Mouse (Mus musculus): ENCODE measurements at regions not wholly inside any gene's neighbourhood (a gene's known extent, or its start where the extent isn't known, plus 50 kb on each side); places are given as distances from the start of the nearest gene placed in this dataset.

DNA sequence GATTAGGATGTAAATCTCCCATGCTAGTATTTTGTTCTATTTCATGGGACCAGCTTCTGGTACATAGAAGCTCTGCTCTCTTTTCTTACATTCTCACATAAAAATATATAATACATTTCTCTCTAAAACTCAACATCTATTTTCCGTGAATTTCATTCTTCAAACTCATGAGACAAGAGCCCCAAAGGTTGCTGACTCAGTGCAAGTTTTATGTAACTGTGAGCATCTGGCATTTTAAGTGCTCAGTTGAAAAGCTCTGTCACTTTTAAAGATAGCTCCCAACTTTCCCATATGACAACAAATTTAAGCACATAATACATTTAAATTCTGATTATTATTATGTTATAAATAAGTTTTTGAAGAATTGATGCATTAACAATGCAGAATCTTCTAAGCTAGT lies 268.5 kb downstream of the AW209491 start:
- intact Hi-C loops (cut with DNase I): no loop called here

DNA sequence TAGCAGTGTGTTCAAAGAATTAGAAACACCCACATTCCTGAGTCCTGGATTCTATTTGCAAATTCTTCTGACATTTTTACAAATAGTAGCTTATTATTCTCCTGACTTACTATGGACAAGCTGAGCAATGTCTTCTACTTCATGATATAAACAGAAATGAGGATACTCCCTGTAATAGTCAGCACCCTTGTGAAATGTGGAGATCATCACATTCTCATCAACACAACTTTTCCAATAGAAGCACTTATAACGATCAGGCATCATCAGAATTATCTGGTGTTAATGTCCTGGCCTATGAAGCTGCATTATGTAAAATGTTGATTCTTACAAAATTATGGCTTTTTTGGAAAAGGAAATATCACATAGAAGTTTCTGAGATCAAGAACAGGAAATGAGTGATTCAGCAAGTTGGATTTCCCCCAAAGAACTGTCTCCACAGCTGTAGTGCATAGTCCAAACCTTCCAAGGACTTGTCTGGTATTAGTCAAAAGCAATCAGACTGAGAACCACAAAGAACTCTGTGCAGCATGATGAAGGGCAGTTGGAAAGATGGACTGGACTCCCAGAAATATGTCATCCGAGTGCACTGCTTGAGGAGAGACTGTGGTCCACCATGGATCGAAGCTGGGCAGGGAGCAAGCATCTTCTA lies 300.3 kb downstream of the AW209491 start:
- DNase-seq: no peak
- intact Hi-C loops (cut with DNase I): no loop called here

More for the DNA sequence above, 268.5 kb downstream of the AW209491 start:
- no peak for DNase-seq

DNA sequence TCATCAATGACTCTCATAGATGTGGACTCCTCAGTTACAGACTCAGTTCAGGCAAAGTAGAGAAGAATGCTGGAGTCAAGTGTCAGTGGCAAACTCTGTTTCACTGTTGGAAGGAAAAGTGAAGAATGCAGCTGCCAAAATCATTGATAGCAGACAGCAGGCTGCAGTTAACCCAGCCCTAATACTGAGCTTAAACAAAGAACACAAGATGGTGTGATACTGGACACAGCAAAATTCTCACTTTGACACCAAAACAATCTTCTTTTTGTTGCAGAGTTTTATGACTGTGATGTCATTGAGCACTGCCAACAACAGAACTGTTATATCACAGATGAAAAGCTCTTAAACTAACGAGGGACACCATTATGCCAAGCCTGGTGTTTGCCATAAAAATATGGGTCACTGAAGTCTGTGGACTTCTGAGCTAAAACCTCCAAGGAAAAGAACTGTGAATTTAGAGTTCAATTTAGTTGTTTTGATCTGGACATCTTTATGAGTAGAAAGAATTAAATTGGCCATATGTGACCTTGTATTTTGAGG lies 336.3 kb downstream of the AW209491 start:
- no peak for DNase-seq
- intact Hi-C loops (cut with DNase I): no loop called here

DNA sequence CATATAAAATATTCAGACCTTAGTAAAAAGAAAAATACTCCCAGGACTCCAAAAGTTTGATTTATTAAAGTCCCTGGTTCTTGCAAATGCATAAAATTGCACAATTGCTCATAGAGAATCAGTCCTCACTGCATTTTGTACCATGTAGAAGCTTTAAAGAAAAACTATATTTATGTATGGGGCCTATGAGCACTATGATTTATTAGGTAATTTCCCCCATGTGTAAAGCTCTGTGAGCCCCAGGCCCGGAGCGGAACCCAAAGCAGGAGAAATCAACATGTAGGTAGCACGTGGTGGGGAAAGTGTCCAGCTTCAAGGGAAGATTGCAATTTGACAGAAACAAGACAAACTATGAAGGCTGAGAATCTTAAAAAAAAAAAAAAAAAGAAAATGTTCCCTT lies 372.7 kb downstream of the AW209491 start:
- intact Hi-C loops (cut with DNase I): no loop called here

DNA sequence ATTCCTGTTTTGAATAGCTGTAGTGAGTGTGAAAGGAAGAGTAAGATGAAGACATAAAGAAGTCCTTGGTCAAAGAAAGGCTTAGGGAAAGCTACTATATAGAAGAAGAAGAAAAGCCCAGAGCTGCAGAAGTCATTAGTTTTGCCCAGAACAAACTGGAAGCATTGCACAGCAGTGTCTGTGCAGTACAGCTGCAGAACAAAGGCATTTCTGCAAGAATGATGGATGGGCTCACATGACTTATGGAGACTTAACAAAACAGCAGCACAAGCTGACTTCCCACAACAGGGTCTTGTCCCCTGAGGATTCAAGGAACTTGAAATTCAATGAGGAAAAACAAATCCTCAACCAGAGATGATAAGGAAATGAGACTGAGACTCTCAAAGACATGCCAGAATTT lies 381.7 kb downstream of the AW209491 start:
- intact Hi-C loops (cut with DNase I): no loop called here
- DNase-seq: no peak

More for the DNA sequence above, 372.7 kb downstream of the AW209491 start:
- DNase-seq: no peak

DNA sequence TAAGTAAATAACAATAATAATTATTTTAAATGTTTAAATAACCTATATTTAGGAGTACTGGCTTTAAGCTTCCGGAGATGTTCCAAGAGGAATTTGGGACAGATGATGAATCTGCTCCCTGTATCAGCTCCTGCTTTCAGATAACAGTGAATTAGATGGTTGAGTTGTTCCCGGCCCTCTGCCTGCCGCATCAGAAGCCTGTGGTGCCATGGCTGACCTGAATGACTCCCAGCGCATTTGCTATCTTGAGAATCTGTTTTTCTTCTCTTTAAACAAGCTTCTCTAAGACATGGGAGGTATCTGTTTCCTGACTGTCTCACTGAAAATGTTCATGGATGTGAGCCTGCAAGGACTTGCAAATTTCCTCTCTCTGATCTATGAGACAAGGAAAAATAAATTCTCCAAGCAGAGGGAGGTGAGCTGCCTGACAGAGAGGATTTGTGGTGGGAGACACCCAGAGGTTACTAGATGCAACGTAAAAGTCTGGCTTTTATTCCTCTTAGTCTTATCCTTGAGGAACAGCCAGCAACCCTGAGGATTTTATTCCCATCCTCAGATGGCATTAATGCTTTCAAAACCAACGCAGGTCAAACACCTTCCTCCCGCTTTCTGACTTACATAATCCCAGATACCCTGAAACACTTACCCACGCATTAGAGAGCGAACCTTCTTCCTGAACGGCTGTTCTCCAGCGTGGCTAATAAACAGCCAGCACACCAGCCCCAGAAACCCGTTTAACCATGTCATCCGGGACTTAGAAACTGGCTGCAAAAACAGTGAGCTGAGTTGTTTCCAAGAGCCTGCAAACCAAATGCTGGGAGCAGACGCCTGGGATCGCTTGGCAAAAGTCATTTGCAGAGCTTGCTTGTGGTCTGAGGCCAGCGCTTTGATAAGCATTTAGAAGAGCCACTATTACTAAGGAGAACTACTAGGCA lies 389.1 kb downstream of the AW209491 start:
- intact Hi-C loops (cut with DNase I): no loop called here
- DNase-seq: peak; percentile 6 to 22

DNA sequence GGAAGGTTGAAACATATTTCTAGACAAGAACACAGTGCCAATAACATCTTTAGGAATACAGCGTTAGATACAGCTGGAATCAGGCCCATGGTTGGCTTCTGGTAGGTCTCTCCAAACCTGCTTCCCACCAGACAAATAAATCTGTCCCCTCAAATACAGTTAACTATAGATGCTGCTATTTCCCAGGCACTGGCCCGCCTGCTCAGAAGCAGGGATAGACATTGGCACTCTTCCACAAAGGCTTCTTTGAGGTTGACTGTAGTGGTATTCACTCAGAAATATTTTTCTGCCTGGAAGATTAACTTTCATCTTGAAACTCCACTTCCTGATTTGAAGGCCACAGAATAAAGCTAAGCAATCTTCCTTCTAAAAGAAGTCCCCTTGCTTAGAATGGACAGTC lies 396.6 kb downstream of the AW209491 start:
- no peak for DNase-seq
- intact Hi-C loops (cut with DNase I): no loop called here

DNA sequence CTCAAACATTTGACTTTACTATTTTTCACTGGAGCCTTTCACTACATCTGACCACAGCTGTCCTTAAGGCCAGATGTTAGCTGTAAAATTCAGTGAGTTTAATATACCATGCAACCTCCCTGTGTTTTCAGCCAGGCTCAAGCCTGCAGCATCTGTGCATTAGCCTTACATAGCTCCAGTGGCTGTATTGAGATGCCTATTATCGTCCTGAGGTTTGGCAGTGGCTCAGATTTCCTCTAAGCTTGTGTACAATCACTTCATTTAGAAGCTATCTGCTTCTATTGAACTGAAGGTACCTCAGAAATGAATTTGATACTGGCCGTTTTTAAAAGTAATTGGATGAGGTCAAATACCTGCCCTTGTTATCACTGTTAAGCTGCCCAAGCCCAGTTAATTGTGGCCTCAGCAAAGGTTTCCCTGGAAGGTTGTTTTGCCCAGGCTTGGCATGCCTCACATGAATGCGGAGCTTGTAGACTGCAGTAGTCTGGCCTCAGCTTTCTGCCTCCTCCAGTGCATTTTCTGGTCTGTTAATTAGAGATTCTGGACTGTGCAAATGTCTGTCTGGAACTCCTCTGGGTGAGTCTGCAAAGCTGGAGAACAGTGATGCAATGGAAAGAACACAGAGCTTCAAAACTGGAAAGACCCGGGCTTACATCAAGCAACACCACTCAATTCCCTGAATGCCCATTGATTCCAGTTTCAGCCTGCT lies 410.2 kb upstream of the Gli3 start:
- intact Hi-C loops (cut with DNase I): no loop called here
- no peak for DNase-seq

DNA sequence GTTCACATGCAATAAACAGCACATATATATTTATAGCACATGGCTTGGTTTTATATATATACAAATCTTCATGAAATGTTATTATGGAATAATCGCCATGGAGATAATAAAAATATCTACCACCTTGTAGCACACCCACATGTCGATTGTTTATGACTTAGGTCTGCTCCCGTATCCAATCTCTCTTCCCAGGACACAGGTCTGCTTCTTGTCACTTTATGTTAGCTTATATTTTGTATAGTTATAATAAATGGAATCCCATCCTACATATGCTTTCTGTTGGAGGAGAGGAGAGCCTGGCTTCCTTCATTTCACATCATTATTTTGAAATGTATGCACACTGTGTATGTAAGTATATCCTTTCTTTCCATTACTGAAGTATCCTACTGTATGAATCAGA lies 408.3 kb upstream of the Gli3 start:
- intact Hi-C loops (cut with DNase I): no loop called here
- DNase-seq: no peak

DNA sequence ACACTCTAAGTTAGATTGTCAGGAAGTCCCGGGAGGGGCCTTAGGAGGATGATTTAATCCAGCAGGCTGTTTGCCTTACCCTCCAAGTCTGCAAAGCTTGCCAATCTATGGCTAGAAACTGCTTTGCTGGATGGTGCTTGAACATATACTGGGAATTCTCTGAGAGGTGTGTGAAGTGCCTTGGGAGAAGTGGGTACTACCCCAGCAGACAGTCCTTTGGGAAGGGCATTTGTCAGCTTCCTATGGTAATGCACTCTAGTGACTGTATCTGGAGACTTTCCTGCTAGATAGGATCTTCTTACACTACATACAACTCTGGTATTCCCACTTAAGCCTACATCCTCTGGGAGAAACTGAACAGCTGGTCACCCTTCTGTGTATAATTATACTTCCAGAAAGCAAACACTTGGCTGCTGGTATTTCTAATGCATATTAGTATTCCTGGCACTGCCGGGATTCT lies 384.4 kb upstream of the Gli3 start:
- intact Hi-C loops (cut with DNase I): no loop called here
- DNase-seq: no peak

DNA sequence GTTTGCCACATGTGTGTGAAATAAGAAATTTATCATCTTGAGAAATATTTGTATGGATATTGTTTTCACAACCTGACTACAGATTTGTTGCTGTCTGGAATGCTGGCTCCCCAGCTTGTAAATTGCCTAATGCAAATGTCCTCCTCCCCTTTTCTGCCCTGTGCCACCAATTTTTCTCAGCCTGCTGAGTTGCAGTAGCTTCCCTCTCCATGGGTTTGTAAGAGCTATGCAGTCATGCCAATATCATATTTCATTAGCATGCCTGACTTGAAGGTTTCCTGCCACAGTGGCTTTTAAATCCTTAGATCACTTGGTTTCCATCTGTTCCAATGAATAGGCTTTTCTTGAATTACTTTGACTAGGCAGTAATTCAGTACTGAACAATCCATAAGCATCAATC lies 383.9 kb upstream of the Gli3 start:
- intact Hi-C loops (cut with DNase I): no loop called here
- DNase-seq: no peak

DNA sequence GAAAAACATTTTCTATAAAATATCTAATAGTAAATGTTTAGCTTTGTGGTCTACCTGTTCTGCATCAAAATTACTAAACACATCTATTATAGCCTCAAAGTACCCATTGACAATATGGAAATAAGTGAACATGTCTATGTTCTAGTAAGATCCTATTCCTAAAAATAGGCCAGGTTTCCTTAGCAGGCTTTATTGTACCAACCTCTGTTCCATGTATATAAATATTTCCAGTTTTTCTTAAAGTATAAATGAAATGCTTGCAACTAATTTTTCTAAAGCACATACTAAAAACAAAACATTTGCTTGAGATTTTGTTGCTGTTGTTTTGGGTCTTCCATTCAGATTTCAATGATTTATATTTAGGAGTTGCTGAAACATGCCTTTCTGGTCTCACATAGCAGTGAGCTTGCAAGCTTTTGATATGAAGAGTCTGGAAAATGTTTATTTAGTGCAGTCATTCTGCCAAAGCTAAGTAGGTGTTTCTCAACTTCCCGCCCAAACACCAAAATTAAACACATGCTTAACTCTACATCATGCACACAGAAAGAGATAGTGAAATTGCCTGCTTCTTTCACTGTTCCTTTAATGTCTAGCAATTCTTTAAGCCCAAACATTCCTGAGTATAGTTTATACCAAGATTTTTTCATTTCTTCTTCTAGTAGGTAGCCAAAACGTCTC lies 380.6 kb upstream of the Gli3 start:
- no peak for DNase-seq
- intact Hi-C loops (cut with DNase I): no loop called here

DNA sequence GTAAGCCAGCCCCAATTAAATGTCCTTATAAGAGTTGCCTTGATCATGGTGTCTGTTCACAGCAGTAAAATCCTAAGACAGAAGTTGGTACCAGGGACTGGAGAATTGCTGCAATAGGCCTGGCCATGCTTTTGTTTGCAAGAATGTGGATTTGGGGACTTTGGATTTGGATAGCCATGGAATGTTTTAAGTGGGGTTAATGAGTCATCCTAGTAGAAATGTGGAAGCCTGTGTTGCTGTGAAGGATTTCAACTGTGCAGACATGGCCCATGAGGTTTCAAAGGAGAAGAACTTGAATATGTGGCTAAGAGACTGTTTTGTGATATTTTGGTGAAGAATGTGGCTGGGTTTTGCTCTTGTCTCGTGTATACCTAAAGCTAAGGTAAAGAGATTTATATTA lies 368.2 kb upstream of the Gli3 start:
- intact Hi-C loops (cut with DNase I): no loop called here
- DNase-seq: no peak

DNA sequence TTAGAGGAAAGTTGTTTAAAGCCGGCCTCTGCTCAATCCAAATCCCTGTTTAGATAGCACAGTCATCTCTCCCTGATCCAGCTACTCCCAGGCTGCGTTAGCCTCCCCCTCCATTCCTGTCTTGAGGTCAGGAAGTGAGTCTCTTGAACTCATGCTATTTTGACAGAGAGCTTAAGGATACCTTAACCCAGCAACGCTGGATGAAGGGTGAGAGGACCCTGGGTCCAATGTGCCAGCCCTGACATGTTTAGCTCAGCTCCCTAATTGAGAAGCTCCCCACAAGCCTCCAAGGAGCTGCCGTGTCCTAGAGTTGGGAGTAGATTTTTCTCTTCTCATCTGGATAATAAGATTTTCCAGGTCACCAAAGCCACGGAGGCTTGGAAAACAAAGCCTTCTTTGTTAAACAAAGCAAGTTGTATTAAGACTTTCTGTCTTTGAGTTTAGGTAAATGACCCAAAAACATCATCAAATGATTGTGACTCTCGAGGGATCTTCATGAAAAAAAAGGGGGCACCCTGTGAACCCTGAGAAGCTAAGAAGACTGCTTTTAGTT lies 355.2 kb upstream of the Gli3 start:
- DNase-seq: no peak
- intact Hi-C loops (cut with DNase I): no loop called here

DNA sequence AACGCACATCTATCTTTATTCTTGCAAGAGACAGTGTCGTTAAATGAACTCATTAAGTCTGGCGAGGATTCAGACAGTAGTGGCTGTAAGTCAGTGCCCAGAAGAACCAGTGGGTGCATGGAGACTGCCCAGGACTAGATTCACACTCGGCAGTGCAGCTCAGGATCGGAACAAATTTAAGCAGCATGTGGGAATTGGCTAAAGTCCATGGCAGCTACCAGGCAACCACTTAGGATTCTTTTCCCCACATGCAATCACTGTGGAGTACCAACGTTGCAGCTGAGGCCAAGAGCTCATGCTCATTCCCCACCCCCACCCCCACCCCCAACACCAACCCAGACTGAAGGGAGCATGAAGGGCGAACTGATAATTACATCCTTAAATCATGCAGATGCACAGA lies 349.7 kb upstream of the Gli3 start:
- intact Hi-C loops (cut with DNase I): no loop called here
- no peak for DNase-seq

DNA sequence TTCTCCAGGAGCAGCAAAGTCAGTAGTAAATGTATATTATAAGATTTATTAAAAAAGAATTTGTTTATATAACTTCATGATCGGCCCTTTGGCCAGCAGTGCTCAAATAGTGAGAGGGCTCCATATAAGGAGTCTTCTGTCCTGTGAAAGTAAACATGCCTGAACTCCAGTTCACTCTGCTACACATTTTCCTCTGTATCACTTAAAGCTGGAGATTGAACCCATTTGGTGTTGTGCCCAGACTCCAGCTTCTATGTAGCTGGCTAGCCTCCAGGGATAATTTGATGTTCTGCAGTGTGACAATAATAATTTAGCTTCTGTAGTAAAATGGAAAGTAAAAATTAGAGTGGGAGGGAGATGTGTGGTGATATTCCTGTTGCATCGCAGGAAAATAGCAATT lies 332.8 kb upstream of the Gli3 start:
- DNase-seq: no peak
- intact Hi-C loops (cut with DNase I): no loop called here

DNA sequence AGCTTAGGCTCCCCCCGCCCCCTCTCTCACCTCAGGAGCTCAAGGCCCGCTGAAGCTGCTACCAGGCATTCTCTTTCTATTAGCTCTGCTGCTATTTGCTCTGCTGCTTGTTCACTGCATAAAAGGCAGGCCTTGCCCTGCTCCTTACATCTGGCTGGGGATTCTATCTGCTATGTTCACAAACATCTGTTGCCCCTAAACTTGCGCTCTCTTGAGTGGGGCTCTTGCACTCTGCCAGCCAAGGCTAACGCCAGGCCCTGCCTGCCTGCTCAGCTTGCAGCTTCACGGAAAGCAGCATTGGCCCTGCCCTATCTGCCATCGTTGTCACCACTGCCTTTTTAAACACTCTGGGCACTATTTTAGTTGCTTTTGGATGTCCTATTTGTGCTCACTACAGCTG lies 316.9 kb upstream of the Gli3 start:
- no peak for DNase-seq

DNA sequence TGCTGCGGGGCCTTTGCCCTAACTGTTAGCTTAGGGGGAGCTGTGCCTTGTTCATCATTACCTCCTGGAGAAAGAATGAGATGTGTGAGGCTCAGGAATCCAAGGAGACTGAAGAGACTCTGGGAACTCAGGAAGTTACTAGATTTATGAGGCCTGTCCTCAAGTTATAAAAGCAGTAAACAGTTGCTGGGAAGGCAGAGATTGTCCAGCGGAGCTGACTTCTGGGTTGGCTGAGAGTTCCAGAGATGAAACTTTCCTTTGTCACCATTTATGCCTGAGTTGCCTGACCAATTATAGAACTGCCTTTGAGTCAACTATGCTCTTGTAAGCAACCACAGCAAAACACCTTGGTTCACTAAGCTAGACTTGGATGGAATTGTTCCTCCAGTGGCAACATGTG lies 282.1 kb upstream of the Gli3 start:
- intact Hi-C loops (cut with DNase I): no loop called here
- DNase-seq: no peak

More for the DNA sequence above, 316.9 kb upstream of the Gli3 start:
- intact Hi-C loops (cut with DNase I): no loop called here

DNA sequence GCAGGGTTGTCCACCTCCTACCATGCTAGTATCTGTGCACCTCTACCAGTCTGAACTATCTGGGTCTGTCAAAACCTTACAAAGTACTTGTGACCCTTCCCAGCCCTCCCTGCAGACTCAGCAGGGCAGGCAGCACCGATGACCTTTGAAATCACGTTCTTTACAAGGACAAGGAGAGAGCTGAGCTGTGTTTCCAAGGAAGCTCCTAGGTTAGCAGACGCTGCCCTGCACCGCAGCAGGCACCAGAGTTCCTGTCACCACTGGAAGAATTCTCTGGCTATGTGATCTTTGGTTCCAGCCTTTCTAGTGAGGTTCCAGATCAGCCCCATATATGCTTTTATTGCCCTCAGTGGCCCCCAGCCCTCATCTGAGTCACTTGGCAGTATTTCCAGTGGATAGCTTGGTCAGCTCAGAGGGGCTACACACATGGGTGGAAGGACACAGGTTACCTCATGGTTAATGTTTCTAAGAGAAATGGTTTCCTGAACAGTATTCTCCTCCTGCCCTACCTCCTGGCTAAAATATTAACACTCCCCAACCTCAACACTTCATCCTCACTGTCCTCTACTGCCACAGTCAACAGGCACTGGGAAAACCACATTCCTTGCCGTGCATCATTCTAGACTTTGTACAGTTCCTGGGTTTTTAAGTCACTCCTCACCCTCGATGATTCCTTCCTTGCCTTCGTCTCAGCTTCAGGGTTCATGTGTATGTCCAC lies 251.2 kb upstream of the Gli3 start:
- intact Hi-C loops (cut with DNase I): no loop called here
- DNase-seq: no peak

Measured in gastrocnemius, postnatal 36 days (tissue).